Mouse (Mus musculus) midbrain, embryonic 12.5 days (tissue): ENCODE results near the gene Col24a1. TPM values are rescaled to one million over a fixed set of nuclear protein-coding genes. Genes with fewer than 3 reads are reported as not detected.

ENCODE experiments used
- ATAC-seq: fragments of 200-750 bp; cut with Nextera tagmentation; 2 replicates; pipeline ENCODE4 v1.8.0; 2017; ENCODE audit warnings: low read depth, moderate TSS enrichment, moderate library complexity; ENCODE audit not compliant: low FRiP score
- H3K27ac ChIP-seq: fragments of 300-500 bp; sonication (generic); replicated peaks from 2 replicates; pipeline ENCODE4 v1.5.1; 2016; ENCODE audit warnings: mild to moderate bottlenecking
- H3K27me3 ChIP-seq: fragments of 300-500 bp; sonication (generic); 2 replicates; pipeline ENCODE4 v1.6.1; 2016; ENCODE audit warnings: mild to moderate bottlenecking
- H3K36me3 ChIP-seq: fragments of 300-500 bp; sonication (generic); 2 replicates; pipeline ENCODE4 v1.6.1; 2016
- H3K4me1 ChIP-seq: fragments of 300-500 bp; sonication (generic); 2 replicates; pipeline ENCODE4 v1.6.1; 2016
- H3K4me2 ChIP-seq: fragments of 300-500 bp; sonication (generic); replicated peaks from 2 replicates; pipeline ENCODE4 v1.6.1; 2016; ENCODE audit warnings: mild to moderate bottlenecking, moderate library complexity
- H3K4me3 ChIP-seq: fragments of 300-500 bp; sonication (generic); 2 replicates; pipeline ENCODE4 v1.5.1; 2016; ENCODE audit warnings: mild to moderate bottlenecking
- H3K9ac ChIP-seq: fragments of 300-500 bp; sonication (generic); replicated peaks from 2 replicates; pipeline ENCODE4 v1.6.1; 2016; ENCODE audit warnings: mild to moderate bottlenecking, moderate library complexity
- H3K9me3 ChIP-seq: fragments of 300-500 bp; sonication (generic); 2 replicates; pipeline ENCODE4 v1.6.1; 2016; ENCODE audit warnings: mild to moderate bottlenecking
- WGBS: fragments of 180-500 bp; shearing (Covaris S2); methylation state at CpG from one replicate; pipeline ENCODE4 v1.1.7; 2016; 5-methylcytosine and 5-hydroxymethylcytosine counted together
- polyA plus RNA-seq: library from polyadenylated mRNA; unstranded; fragments of >200 nt; fragmentation: Nextera tagmentation; extraction: Ambion mirVana; gene quantifications from 2 replicates; pipeline ENCODE4 v1.2.1, GENCODE M21; 2016

Gene Col24a1
- polyA plus RNA-seq: 0.52 and 0.68 TPM in 2 replicates

- H3K4me3 ChIP-seq: peak within 1 kb of the TSS; percentile 43
- 2% methylated on average over 22 of the region's 22 CpGs for WGBS
Observed at GRCm38 (mm10) chr3:145292337-145293134, at the start of gene Col24a1. Gene Col24a1 (plus strand): TSS chr3:145292472.

GRCm38 (mm10) chr3:145248040-145248439 lies 44.2 kb upstream of the Col24a1 start:
- Histone ChIP-seq H3K36me3 (no peaks in the 10 kb centered on the region), H3K9me3 (no peaks in the 10 kb centered on the region), H3K4me1 (no peaks in the 10 kb centered on the region), H3K4me3 (no peak overlapping the region), H3K27ac (no peak overlapping the region), H3K27me3 (no peaks in the 10 kb centered on the region), H3K4me2 (no peak overlapping the region), H3K9ac (no peak overlapping the region)
- WGBS: 87% methylated on average over 2 of the region's 2 CpGs
- ATAC-seq: no peak

More at GRCm38 (mm10) chr3:145292337-145293134, at the start of gene Col24a1:
- ATAC-seq: peak; percentile 79
- Histone ChIP-seq H3K4me1 (peaks cover 15% of the 10 kb centered on the region), H3K36me3 (no peaks in the 10 kb centered on the region), H3K4me2 (peak within 1 kb of the TSS; percentile 84), H3K9ac (peak within 1 kb of the TSS; percentile 47), H3K27me3 (peaks cover 5% of the 10 kb centered on the region; the same call in 1 of the 2 replicates), H3K27ac (no peak within 1 kb of the TSS), H3K9me3 (no peaks in the 10 kb centered on the region)

- Histone ChIP-seq H3K4me3 (no peak overlapping the region), H3K27ac (no peak overlapping the region), H3K9ac (no peak overlapping the region), H3K4me2 (no peak overlapping the region), H3K9me3 (no peaks in the 10 kb centered on the region), H3K4me1 (no peaks in the 10 kb centered on the region), H3K27me3 (no peaks in the 10 kb centered on the region), H3K36me3 (no peaks in the 10 kb centered on the region)
- WGBS: 87% methylated on average over 5 of the region's 5 CpGs
- no peak for ATAC-seq
Observed at GRCm38 (mm10) chr3:145253066-145253465, 39.2 kb upstream of the Col24a1 start.

GRCm38 (mm10) chr3:145254764-145255396 lies 37.4 kb upstream of the Col24a1 start:
- no peak for ATAC-seq
- H3K9me3 ChIP-seq: no peaks in the 10 kb centered on the region
- 85% methylated on average over 3 of the region's 3 CpGs for WGBS
- no peak overlapping the region for H3K4me3 ChIP-seq
- H3K27me3 ChIP-seq: no peaks in the 10 kb centered on the region
- no peak overlapping the region for H3K27ac ChIP-seq
- H3K36me3 ChIP-seq: no peaks in the 10 kb centered on the region
- H3K9ac ChIP-seq: no peak overlapping the region
- no peaks in the 10 kb centered on the region for H3K4me1 ChIP-seq
- no peak overlapping the region for H3K4me2 ChIP-seq

- no peaks in the 10 kb centered on the region for H3K27me3 ChIP-seq
- no peaks in the 10 kb centered on the region for H3K9me3 ChIP-seq
- ATAC-seq: no peak
- no peaks in the 10 kb centered on the region for H3K36me3 ChIP-seq
- no peak overlapping the region for H3K27ac ChIP-seq
- WGBS: 87% methylated on average over 7 of the region's 7 CpGs
- no peak overlapping the region for H3K4me2 ChIP-seq
- H3K4me1 ChIP-seq: no peaks in the 10 kb centered on the region
- H3K4me3 ChIP-seq: no peak overlapping the region
- H3K9ac ChIP-seq: no peak overlapping the region
Observed at GRCm38 (mm10) chr3:145256647-145257046, 35.6 kb upstream of the Col24a1 start.

GRCm38 (mm10) chr3:145259678-145260077 lies 32.6 kb upstream of the Col24a1 start:
- Histone ChIP-seq H3K9ac (no peak overlapping the region), H3K36me3 (no peaks in the 10 kb centered on the region), H3K4me2 (no peak overlapping the region), H3K27me3 (no peaks in the 10 kb centered on the region), H3K4me1 (no peaks in the 10 kb centered on the region), H3K27ac (no peak overlapping the region), H3K9me3 (no peaks in the 10 kb centered on the region), H3K4me3 (no peak overlapping the region)
- WGBS: 86% methylated on average over 6 of the region's 6 CpGs
- no peak for ATAC-seq

GRCm38 (mm10) chr3:145263131-145263530 lies 29.1 kb upstream of the Col24a1 start:
- ATAC-seq: no peak
- no peak overlapping the region for H3K27ac ChIP-seq
- H3K4me1 ChIP-seq: no peaks in the 10 kb centered on the region
- 82% methylated on average over 4 of the region's 4 CpGs for WGBS
- no peaks in the 10 kb centered on the region for H3K36me3 ChIP-seq
- H3K4me3 ChIP-seq: no peak overlapping the region
- H3K9me3 ChIP-seq: no peaks in the 10 kb centered on the region
- no peak overlapping the region for H3K9ac ChIP-seq
- no peak overlapping the region for H3K4me2 ChIP-seq
- H3K27me3 ChIP-seq: no peaks in the 10 kb centered on the region

GRCm38 (mm10) chr3:145268066-145268465 lies 24.2 kb upstream of the Col24a1 start:
- no peaks in the 10 kb centered on the region for H3K9me3 ChIP-seq
- no peak for ATAC-seq
- H3K9ac ChIP-seq: no peak overlapping the region
- no peak overlapping the region for H3K4me3 ChIP-seq
- H3K4me2 ChIP-seq: no peak overlapping the region
- no peak overlapping the region for H3K27ac ChIP-seq
- no peaks in the 10 kb centered on the region for H3K27me3 ChIP-seq
- H3K4me1 ChIP-seq: no peaks in the 10 kb centered on the region
- H3K36me3 ChIP-seq: no peaks in the 10 kb centered on the region
- 90% methylated on average over 7 of the region's 7 CpGs for WGBS

- Histone ChIP-seq H3K4me2 (no peak overlapping the region), H3K36me3 (no peaks in the 10 kb centered on the region), H3K27me3 (no peaks in the 10 kb centered on the region), H3K9me3 (no peaks in the 10 kb centered on the region), H3K4me3 (no peak overlapping the region), H3K4me1 (no peaks in the 10 kb centered on the region), H3K9ac (no peak overlapping the region), H3K27ac (no peak overlapping the region)
- 89% methylated on average over 6 of the region's 6 CpGs for WGBS
- ATAC-seq: no peak
Observed at GRCm38 (mm10) chr3:145274191-145274590, 18.1 kb upstream of the Col24a1 start.

GRCm38 (mm10) chr3:145293207-145293606 lies 935 bp downstream of the Col24a1 start:
- no peaks in the 10 kb centered on the region for H3K9me3 ChIP-seq

GRCm38 (mm10) chr3:145293623-145294307 lies 1.5 kb downstream of the Col24a1 start:
- WGBS: 77% methylated on average over 12 of the region's 12 CpGs

More at GRCm38 (mm10) chr3:145293207-145293606, 935 bp downstream of the Col24a1 start:
- Histone ChIP-seq H3K27me3 (peaks cover 5% of the 10 kb centered on the region; the same call in 1 of the 2 replicates), H3K4me1 (peaks cover 15% of the 10 kb centered on the region), H3K9ac (peak overlapping the region; percentile 47), H3K4me2 (peak overlapping the region; percentile 84), H3K27ac (no peak overlapping the region), H3K4me3 (peak overlapping the region; percentile 43), H3K36me3 (no peaks in the 10 kb centered on the region)
- 0 out of 2 replicates have a peak, but pooled peaks have one; percentile 16 for ATAC-seq
- 6% methylated on average over 9 of the region's 9 CpGs for WGBS

More at GRCm38 (mm10) chr3:145293623-145294307, 1.5 kb downstream of the Col24a1 start:
- Histone ChIP-seq H3K27me3 (peaks cover 5% of the 10 kb centered on the region; the same call in 1 of the 2 replicates), H3K27ac (no peak overlapping the region), H3K4me2 (peak overlapping the region; percentile 84), H3K9ac (no peak overlapping the region), H3K4me1 (peaks cover 15% of the 10 kb centered on the region), H3K36me3 (no peaks in the 10 kb centered on the region), H3K9me3 (no peaks in the 10 kb centered on the region), H3K4me3 (peak overlapping the region; percentile 43; the same call in 1 of the 2 replicates)
- no peak for ATAC-seq
